Mouse (Mus musculus) intestine, embryonic 16.5 days (tissue): ENCODE measurements around the gene Mag. TPM values are rescaled to one million over a fixed set of nuclear protein-coding genes. Genes with fewer than 3 reads are reported as not detected.
"Not testable (repeated sequence)": the region's sequence is repeated elsewhere in the genome, so short reads cannot be mapped to it uniquely, and the experiment has no call there.

Experiments used
- ATAC-seq: fragments of 200-750 bp; cut with Nextera tagmentation; 2 replicates; pipeline ENCODE4 v1.8.0; 2017; ENCODE audit warnings: moderate TSS enrichment, moderate library complexity
- H3K27ac ChIP-seq: fragments of 300-500 bp; sonication (generic); 2 replicates; pipeline ENCODE4 v1.5.1; 2014; ENCODE audit warnings: mild to moderate bottlenecking, low read length
- H3K27me3 ChIP-seq: fragments of 300-500 bp; sonication (generic); replicated peaks from 2 replicates; pipeline ENCODE4 v1.6.1; 2014; ENCODE audit warnings: low read length, control low read depth, mixed read lengths; ENCODE audit not compliant: control insufficient read depth, insufficient read depth
- H3K36me3 ChIP-seq: fragments of 300-500 bp; sonication (generic); 2 replicates; pipeline ENCODE4 v1.6.1; 2014; ENCODE audit warnings: low read length, control low read depth; ENCODE audit not compliant: control insufficient read depth, insufficient read depth
- H3K4me1 ChIP-seq: fragments of 300-500 bp; sonication (generic); 2 replicates; pipeline ENCODE4 v1.6.1; 2014; ENCODE audit warnings: low read length, control low read depth, mixed read lengths; ENCODE audit not compliant: control insufficient read depth, insufficient read depth
- H3K4me2 ChIP-seq: fragments of 300-500 bp; sonication (generic); 2 replicates; pipeline ENCODE4 v1.6.1; 2014; ENCODE audit warnings: low read depth, low read length, control low read depth
- H3K4me3 ChIP-seq: fragments of 300-500 bp; sonication (generic); 2 replicates; pipeline ENCODE4 v1.5.1; 2014; ENCODE audit warnings: mild to moderate bottlenecking, low read length
- H3K9ac ChIP-seq: fragments of 300-500 bp; sonication (generic); 2 replicates; pipeline ENCODE4 v1.6.1; 2014; ENCODE audit warnings: low read depth, low read length
- H3K9me3 ChIP-seq: fragments of 300-500 bp; sonication (generic); 2 replicates; pipeline ENCODE4 v1.6.1; 2016; ENCODE audit warnings: low read length, control low read depth; ENCODE audit not compliant: control insufficient read depth
- WGBS: fragments of 180-500 bp; shearing (Covaris S2); extraction: QIAGEN DNeasy Blood & Tissue Kit; methylation state at CpG from one replicate; pipeline ENCODE4 v1.1.7; 2014; 5-methylcytosine and 5-hydroxymethylcytosine counted together
- polyA plus RNA-seq: library from polyadenylated mRNA; unstranded; fragments of >200 nt; fragmentation: Nextera tagmentation; extraction: Ambion mirVana; gene quantifications from 2 replicates; pipeline ENCODE4 v1.2.1, GENCODE M21; 2015

Gene Mag
- polyA plus RNA-seq, 1 experiment from 2014 or later: 0.31 TPM

- no peaks in the 10 kb centered on the region for H3K9me3 ChIP-seq
- H3K27ac ChIP-seq: peak overlapping the region; percentile 98
- no peaks in the 10 kb centered on the region for H3K27me3 ChIP-seq
- WGBS: under 1% methylated on average over 63 of the region's 64 CpGs
- peak overlapping the region; percentile 93 for H3K4me3 ChIP-seq
- H3K4me2 ChIP-seq: peak overlapping the region; percentile 88
- peak; percentile 72 for ATAC-seq
- H3K4me1 ChIP-seq: peaks cover 17% of the 10 kb centered on the region
- H3K9ac ChIP-seq: peak overlapping the region; percentile 99
- peaks cover 19% of the 10 kb centered on the region; the same call in 1 of the 2 replicates for H3K36me3 ChIP-seq
These were observed 41.1 kb upstream of the Mag start for GRCm38 (mm10) chr7:30955584-30956356.

DNA sequence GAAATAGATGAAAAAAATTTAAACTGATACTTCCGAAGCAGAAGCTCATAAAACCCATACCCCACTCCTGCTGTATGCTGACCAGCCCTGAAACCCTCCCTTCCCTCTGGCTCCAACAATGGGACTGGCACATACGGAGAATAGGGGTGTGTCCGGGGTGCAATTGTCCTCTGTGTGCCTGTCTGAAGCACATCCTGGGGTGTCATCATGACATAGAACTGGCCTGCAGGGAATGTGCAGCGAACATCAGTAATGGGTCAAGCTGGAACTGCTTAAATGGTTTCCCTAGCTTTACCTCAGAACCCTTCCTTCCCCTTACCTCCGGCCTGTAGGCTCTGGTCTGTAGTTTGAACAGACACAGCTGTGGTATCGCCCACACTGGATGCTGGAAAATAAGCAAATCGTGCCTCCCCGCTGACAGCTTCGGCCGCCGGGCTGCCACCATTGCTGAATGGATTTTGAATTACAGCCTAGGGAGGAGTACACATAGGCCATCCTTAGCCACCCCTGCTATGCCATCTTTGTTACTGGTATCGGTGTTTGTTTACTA is 40.4 kb upstream of the Mag start:
- Histone ChIP-seq H3K27ac (no peak overlapping the region), H3K4me2 (peak overlapping the region; percentile 88), H3K36me3 (peaks cover 19% of the 10 kb centered on the region; the same call in 1 of the 2 replicates), H3K9me3 (no peaks in the 10 kb centered on the region), H3K27me3 (no peaks in the 10 kb centered on the region), H3K4me3 (peak overlapping the region; percentile 93), H3K9ac (peak overlapping the region; percentile 99), H3K4me1 (peaks cover 17% of the 10 kb centered on the region)
- 74% methylated on average over 12 of the region's 12 CpGs for WGBS
- ATAC-seq: no peak

DNA sequence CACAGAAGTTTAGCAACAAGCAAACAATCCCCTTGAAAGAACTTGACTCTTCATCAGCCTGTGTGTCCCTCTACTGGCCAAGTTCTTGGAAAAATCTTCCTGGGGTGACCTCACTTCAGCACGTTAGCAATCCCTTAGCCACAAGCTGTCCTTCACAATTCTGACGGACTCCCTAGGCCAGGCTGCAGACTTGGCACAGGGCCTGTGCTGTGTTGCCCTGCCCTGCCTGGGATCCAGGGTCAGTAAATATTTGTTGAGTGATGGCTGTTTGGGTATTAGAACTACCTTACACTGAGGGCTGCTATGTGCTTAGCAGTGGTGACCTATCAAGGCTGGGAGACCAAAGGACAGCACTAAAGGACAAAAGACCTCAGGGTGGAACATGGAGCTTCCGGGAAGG is 39.4 kb upstream of the Mag start:
- no peak for ATAC-seq
- peaks cover 21% of the 10 kb centered on the region; the same call in 1 of the 2 replicates for H3K36me3 ChIP-seq

DNA sequence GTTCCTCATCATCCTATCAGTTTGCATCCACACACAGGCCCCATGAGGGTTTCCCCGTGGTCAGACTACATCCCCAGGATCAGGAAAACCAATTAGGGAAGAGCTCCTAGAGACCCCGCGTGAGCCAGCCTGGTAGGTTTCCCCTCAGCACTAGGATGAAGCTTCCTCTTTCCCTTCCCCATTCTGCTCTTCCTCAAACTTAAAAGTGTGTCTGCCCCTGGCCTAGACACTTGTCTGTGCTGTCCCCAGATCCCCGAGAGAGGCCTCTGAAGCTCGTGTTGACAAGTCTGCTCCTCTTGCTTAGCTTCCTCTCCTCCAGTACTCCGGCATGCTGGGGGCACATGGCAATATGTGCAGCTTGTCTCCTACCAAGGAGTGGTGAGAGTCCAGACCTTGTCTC is 38.8 kb upstream of the Mag start:
- no peak for ATAC-seq
- WGBS: 89% methylated on average over 6 of the region's 6 CpGs
- Histone ChIP-seq H3K4me1 (peaks cover 15% of the 10 kb centered on the region), H3K27me3 (no peaks in the 10 kb centered on the region), H3K4me2 (no peak overlapping the region), H3K9ac (no peak overlapping the region), H3K4me3 (no peak overlapping the region), H3K36me3 (peaks cover 18% of the 10 kb centered on the region; the same call in 1 of the 2 replicates), H3K27ac (no peak overlapping the region; the same call in 1 of the 2 replicates), H3K9me3 (no peaks in the 10 kb centered on the region)

More for the DNA sequence above, 39.4 kb upstream of the Mag start:
- Histone ChIP-seq H3K4me3 (no peak overlapping the region), H3K4me1 (peaks cover 17% of the 10 kb centered on the region), H3K4me2 (no peak overlapping the region), H3K27ac (no peak overlapping the region), H3K9me3 (no peaks in the 10 kb centered on the region), H3K9ac (no peak overlapping the region), H3K27me3 (no peaks in the 10 kb centered on the region)
- 73% methylated on average over 3 of the region's 3 CpGs for WGBS

GRCm38 (mm10) chr7:30952441-30953265 is 38.0 kb upstream of the Mag start:
- 93% methylated on average over 16 of the region's 16 CpGs for WGBS
- no peak overlapping the region for H3K4me2 ChIP-seq
- no peak for ATAC-seq
- peaks cover 16% of the 10 kb centered on the region; the same call in 1 of the 2 replicates for H3K36me3 ChIP-seq
- no peak overlapping the region for H3K27ac ChIP-seq
- no peaks in the 10 kb centered on the region for H3K9me3 ChIP-seq
- no peaks in the 10 kb centered on the region for H3K27me3 ChIP-seq
- H3K9ac ChIP-seq: no peak overlapping the region
- H3K4me3 ChIP-seq: no peak overlapping the region
- H3K4me1 ChIP-seq: peaks cover 9% of the 10 kb centered on the region; the same call in 1 of the 2 replicates

GRCm38 (mm10) chr7:30949902-30950301 is 35.2 kb upstream of the Mag start:
- not testable (repeated sequence) for H3K4me3 ChIP-seq, H3K9me3 ChIP-seq, H3K27ac ChIP-seq, H3K9ac ChIP-seq, H3K4me2 ChIP-seq, ATAC-seq, H3K27me3 ChIP-seq, H3K4me1 ChIP-seq
- H3K36me3 ChIP-seq: peaks cover 16% of the 10 kb centered on the region; the same call in 1 of the 2 replicates
- WGBS: 88% methylated on average over 3 of the region's 3 CpGs

- ATAC-seq: no peak
- Histone ChIP-seq H3K9ac (no peak overlapping the region), H3K27me3 (no peaks in the 10 kb centered on the region), H3K27ac (no peak overlapping the region), H3K36me3 (peaks cover 4% of the 10 kb centered on the region; the same call in 1 of the 2 replicates), H3K4me2 (no peak overlapping the region), H3K4me1 (no peaks in the 10 kb centered on the region), H3K4me3 (no peak overlapping the region), H3K9me3 (no peaks in the 10 kb centered on the region)
- WGBS: 90% methylated on average over 7 of the region's 7 CpGs
These were observed 31.2 kb upstream of the Mag start for GRCm38 (mm10) chr7:30945876-30946275.

DNA sequence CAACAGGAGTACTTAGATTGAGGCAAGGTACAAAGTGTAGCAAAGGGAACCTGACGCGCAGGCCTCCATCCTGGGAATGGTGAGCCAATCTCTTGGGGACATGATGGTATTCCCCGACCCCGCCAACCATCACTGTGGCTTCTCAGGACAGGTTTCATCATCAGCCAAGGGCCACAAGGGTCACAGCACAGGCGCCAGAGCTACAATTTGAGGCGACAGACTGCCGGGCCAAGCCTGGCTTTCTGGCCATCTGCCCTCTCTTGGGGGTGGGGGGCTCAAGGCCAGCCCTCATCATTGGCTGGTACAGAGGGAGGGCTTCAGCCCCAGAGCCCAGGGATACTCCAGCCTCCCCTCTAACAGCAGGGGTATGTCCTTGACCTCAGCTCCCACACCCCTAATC is 30.8 kb upstream of the Mag start:
- H3K27ac ChIP-seq, H3K9me3 ChIP-seq, H3K4me3 ChIP-seq, ATAC-seq, H3K4me1 ChIP-seq, H3K4me2 ChIP-seq, H3K36me3 ChIP-seq, H3K27me3 ChIP-seq, H3K9ac ChIP-seq: not testable (repeated sequence)
- WGBS: 93% methylated on average over 7 of the region's 7 CpGs

DNA sequence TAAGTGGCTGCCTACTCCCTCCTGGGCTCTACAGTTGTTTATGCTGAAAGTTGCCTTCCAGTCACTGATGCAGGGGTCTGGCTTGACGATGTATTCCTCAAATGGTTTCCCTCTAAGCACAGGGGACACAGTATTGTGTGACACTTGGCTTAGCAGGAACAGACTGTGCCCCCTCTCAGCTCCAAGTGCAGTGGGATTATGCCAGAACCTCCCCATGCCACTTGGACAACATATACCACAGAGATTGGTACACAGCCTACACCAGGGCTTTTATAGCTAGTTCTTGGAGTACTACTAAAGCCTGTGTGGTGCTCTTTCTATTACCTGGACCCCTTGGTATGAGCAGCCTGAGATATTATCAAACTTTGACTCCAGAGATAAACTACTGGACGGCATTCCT is 30.0 kb upstream of the Mag start:
- H3K4me2 ChIP-seq, H3K9me3 ChIP-seq, H3K9ac ChIP-seq, H3K36me3 ChIP-seq, H3K4me3 ChIP-seq, H3K27me3 ChIP-seq, H3K27ac ChIP-seq, H3K4me1 ChIP-seq, ATAC-seq: not testable (repeated sequence)
- WGBS: 68% methylated on average over 2 of the region's 2 CpGs
